Mouse (Mus musculus) intestine, embryonic 14.5 days (tissue): ENCODE results near the gene Idh3b. TPM values are rescaled to one million over a fixed set of nuclear protein-coding genes. Genes with fewer than 3 reads are reported as not detected.
A peak's percentile ranks its signal among the peaks of the same experiment; 100 is the strongest.

Source experiments
- ATAC-seq: fragments of 200-750 bp; cut with Nextera tagmentation; replicated peaks from 2 replicates; pipeline ENCODE4 v1.8.0; 2017; ENCODE audit warnings: low read depth, moderate number of reproducible peaks, moderate TSS enrichment, moderate library complexity; ENCODE audit not compliant: low FRiP score, low TSS enrichment
- DNase-seq: peaks from one replicate; pipeline ENCODE4 v3.0.0-alpha.2; 2018; ENCODE audit warnings: low spot score
- H3K27ac ChIP-seq: fragments of 300-500 bp; sonication (generic); 2 replicates; pipeline ENCODE4 v1.5.1; 2014; ENCODE audit warnings: low read depth, mild to moderate bottlenecking, control low read depth
- H3K27me3 ChIP-seq: fragments of 300-500 bp; sonication (generic); replicated peaks from 2 replicates; pipeline ENCODE4 v1.6.1; 2014; ENCODE audit warnings: low read length, control low read depth; ENCODE audit not compliant: control insufficient read depth, insufficient read depth
- H3K36me3 ChIP-seq: fragments of 300-500 bp; sonication (generic); 2 replicates; pipeline ENCODE4 v1.6.1; 2014; ENCODE audit warnings: low read length, control low read depth; ENCODE audit not compliant: control insufficient read depth, insufficient read depth
- H3K4me1 ChIP-seq: fragments of 300-500 bp; sonication (generic); replicated peaks from 2 replicates; pipeline ENCODE4 v1.6.1; 2014; ENCODE audit warnings: low read length, control low read depth, mixed read lengths; ENCODE audit not compliant: control insufficient read depth, insufficient read depth
- H3K4me2 ChIP-seq: fragments of 300-500 bp; sonication (generic); 2 replicates; pipeline ENCODE4 v1.6.1; 2014; ENCODE audit warnings: low read length
- H3K4me3 ChIP-seq: fragments of 300-500 bp; sonication (generic); 2 replicates; pipeline ENCODE4 v1.5.1; 2014; ENCODE audit warnings: low read depth, low read length, control low read depth, mixed read lengths
- H3K9ac ChIP-seq: fragments of 300-500 bp; sonication (generic); 2 replicates; pipeline ENCODE4 v1.6.1; 2014; ENCODE audit warnings: mild to moderate bottlenecking, low read length
- H3K9me3 ChIP-seq: fragments of 300-500 bp; sonication (generic); 2 replicates; pipeline ENCODE4 v1.6.1; 2016; ENCODE audit warnings: low read length, control low read depth; ENCODE audit not compliant: control insufficient read depth
- WGBS: fragments of 180-500 bp; shearing (Covaris S2); extraction: QIAGEN DNeasy Blood & Tissue Kit; methylation state at CpG from one replicate; pipeline ENCODE4 v1.1.7; 2014; 5-methylcytosine and 5-hydroxymethylcytosine counted together
- polyA plus RNA-seq: library from polyadenylated mRNA; unstranded; fragments of >200 nt; fragmentation: Nextera tagmentation; extraction: Ambion mirVana; gene quantifications from 2 replicates; pipeline ENCODE4 v1.2.1, GENCODE M21; 2014

The Idh3b gene
- polyA plus RNA-seq = 214 and 215 TPM in 2 replicates

DNA sequence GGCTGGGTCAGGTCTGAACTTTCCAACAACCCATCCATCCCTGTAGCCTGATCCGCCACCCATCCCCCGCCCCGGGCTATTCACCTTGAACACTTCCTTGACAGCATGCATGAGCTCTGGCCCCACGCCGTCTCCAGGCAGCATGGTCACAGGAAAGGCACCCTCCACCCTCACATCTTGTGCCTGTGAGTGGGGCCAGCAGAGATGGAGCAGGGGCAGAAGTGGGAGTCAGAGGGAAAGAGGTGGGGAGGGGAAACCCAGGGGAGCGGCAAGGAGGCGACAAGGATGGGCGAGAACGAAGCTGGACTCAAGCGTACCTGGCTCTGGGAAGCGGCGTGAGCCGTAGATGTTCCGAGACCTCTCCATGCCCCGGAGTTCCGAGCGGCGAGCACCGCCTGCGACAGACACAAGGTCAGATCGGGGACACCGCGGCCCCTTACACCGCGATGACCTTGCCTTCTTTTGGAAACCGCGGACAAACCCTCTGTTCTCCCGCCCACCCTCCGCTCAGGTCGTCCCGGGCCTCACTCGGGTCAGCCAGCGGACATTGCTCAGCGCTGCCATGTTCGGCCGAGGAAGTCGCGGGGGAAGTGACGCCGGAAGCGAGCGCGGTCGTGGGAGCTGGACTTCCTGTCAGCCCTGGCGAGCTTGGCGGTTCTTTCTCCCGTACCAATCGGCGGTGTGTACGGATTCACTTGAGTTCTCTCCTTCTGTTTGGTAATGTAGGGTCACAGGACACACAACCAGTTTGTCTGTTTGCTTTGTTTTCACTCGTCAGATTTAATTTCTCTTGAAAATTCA lies at the start of gene Idh3b:
TSS of gene Idh3b (minus strand) at position 694 of the 801 bp plus-strand sequence.
- peak within 1 kb of the TSS; percentile 71 for H3K27ac ChIP-seq
- H3K36me3 ChIP-seq = peaks cover 27% of the 10 kb centered on the region
- under 1% methylated on average over 50 of the region's 51 CpGs for WGBS
- H3K27me3 ChIP-seq = no peaks in the 10 kb centered on the region
- H3K4me3 ChIP-seq = peak within 1 kb of the TSS; percentile 90
- H3K9me3 ChIP-seq = no peaks in the 10 kb centered on the region
- H3K4me1 ChIP-seq = peaks cover 8% of the 10 kb centered on the region
- DNase-seq (peak; percentile 93), ATAC-seq (peak; percentile 74)
- H3K9ac ChIP-seq = peak within 1 kb of the TSS; percentile 88
- H3K4me2 ChIP-seq = peak within 1 kb of the TSS; percentile 95

DNA sequence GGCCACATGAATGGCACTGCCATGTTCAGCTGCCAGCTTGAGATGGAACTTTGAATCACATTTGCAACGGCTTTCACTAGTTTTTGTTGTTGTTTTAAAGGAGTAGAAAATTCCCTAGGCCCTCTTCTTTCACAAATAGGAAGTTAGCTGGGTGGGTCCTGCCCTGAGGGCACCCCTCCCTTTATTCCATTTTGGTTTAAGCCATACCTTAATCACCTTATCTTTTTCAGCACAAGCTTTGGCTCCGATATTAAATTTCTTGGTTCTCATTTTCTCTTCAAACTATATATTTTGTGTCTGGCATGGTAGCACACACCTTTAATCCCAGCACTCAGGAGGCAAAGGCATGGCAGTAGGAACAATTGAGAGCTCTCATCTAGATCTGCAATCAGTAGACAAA lies 45.2 kb upstream of the Idh3b start:
- Histone ChIP-seq H3K36me3 (no peaks in the 10 kb centered on the region), H3K4me3 (no peak overlapping the region), H3K9me3 (no peaks in the 10 kb centered on the region), H3K27me3 (no peaks in the 10 kb centered on the region), H3K27ac (no peak overlapping the region), H3K9ac (no peak overlapping the region), H3K4me1 (no peaks in the 10 kb centered on the region), H3K4me2 (no peak overlapping the region)
- WGBS = 87% methylated on average over 2 of the region's 2 CpGs
- ATAC-seq (no peak), DNase-seq (no peak)

DNA sequence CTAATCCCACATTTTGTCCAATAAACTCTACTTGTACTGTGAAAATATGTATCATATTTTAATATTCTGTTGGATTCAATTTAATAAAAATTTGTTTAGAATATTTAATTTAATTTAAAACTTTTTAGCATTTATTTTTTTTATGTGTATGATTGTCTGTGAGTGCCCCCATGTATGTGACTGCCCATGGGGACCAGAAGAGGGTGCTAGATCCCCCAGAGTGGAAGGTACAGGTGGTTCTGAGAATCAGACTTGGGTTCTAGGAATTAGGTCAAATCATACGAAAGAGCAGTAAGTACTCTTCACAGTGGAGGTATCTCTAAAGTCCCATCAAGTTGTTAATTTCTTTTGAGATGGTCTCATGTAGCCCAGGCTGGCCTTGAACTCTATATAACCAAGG lies 42.7 kb upstream of the Idh3b start:
- ATAC-seq = no peak

DNA sequence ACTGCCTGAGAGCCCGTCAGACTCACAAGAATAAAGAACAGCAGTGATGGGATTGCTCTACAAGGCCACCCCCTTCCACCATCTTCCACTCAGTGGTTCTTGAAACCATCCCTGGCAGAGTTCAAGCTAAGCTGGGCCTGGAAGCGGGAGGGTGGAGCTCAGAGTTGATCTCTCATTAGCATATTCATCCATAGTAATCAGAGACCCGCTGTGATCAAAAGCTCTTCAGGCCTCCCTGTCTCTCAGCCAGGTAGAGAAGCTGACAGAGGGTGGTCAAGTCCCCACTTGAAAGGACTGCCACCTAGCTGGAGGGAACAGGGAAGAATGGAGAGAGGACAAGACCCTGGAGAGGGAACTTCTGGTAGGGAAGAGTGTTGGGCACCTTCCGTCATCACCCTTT lies 18.7 kb upstream of the Idh3b start:
- Histone ChIP-seq H3K4me1 (no peaks in the 10 kb centered on the region), H3K4me2 (no peak overlapping the region), H3K9me3 (no peaks in the 10 kb centered on the region), H3K4me3 (no peak overlapping the region), H3K27me3 (no peaks in the 10 kb centered on the region), H3K9ac (no peak overlapping the region), H3K36me3 (peaks cover 59% of the 10 kb centered on the region), H3K27ac (no peak overlapping the region)
- ATAC-seq (no peak), DNase-seq (no peak)
- WGBS = 58% methylated on average over 4 of the region's 4 CpGs

More for the DNA sequence above, 42.7 kb upstream of the Idh3b start:
- H3K4me2 ChIP-seq = no peak overlapping the region
- H3K4me3 ChIP-seq = no peak overlapping the region
- no peak overlapping the region for H3K27ac ChIP-seq
- no peak for DNase-seq
- H3K4me1 ChIP-seq = no peaks in the 10 kb centered on the region
- H3K27me3 ChIP-seq = no peaks in the 10 kb centered on the region
- H3K9me3 ChIP-seq = no peaks in the 10 kb centered on the region
- 62% methylated on average over 1 of the region's 1 CpGs for WGBS
- no peaks in the 10 kb centered on the region for H3K36me3 ChIP-seq
- H3K9ac ChIP-seq = no peak overlapping the region

DNA sequence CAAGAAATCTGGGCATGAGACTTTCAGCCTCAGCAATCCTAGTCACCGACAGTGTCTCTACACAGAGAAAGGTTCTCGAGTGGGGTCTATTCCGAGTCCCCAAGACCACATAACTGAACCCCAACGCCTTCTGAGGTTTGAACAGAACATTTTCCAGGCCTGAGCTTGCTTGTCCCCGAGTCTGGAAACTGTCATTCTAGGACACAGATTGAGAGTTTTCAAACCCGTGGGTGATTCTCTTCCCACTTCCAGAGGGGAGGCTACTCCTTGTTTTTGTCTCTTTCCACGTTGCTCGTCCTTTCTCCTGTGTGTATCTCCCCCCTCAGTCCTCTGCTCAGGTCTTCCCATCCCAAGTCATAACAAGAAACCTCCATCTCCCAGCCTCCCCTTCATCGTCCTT lies 13.2 kb upstream of the Idh3b start:
- peaks cover 25% of the 10 kb centered on the region for H3K36me3 ChIP-seq
- H3K9me3 ChIP-seq = no peaks in the 10 kb centered on the region
- no peak overlapping the region for H3K27ac ChIP-seq
- H3K4me3 ChIP-seq = no peak overlapping the region
- H3K4me1 ChIP-seq = peaks cover 24% of the 10 kb centered on the region
- ATAC-seq (no peak), DNase-seq (no peak)
- 0 out of 2 replicates have a peak, but pooled peaks cover 7% of the 10 kb centered on the region for H3K27me3 ChIP-seq
- no peak overlapping the region for H3K9ac ChIP-seq
- no peak overlapping the region for H3K4me2 ChIP-seq
- 76% methylated on average over 9 of the region's 9 CpGs for WGBS

DNA sequence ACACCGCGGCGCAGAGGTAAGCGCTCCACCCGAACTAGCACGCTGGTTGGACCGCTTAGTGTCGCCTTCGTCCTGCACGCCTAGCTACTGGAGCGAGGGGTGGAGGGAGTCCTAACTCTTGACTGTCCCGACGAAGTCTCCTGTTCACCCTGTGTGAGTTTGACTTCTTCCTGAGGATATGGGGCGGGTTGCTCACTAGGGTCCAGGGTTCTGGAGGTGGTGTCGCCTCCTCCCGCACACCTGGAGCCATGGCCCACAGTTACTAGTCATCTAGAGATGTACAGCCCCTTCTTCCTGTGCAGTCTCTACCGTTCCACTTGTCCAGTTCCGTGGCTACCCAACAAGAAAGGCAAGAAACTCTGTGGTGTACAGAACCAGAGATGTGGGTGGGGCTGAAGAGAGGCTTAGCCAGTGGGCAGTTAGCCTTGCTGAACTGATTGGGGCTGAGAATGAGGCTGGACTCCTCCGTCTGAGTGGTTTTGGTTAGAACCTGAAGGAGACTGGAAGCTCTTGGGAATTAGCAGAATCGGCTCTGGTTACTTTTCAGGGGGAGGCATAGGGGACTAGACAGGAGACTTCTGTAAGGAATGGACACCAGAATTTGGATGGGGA lies 11.9 kb upstream of the Idh3b start:
- peak overlapping the region; percentile 68 for H3K4me3 ChIP-seq
- H3K9ac ChIP-seq = peak overlapping the region; percentile 72
- H3K27ac ChIP-seq = no peak overlapping the region
- peaks cover 25% of the 10 kb centered on the region; the same call in 1 of the 2 replicates for H3K36me3 ChIP-seq
- WGBS = 3% methylated on average over 20 of the region's 20 CpGs
- ATAC-seq (peak; percentile 20), DNase-seq (no peak)
- 0 out of 2 replicates have a peak, but pooled peaks cover 7% of the 10 kb centered on the region for H3K27me3 ChIP-seq
- H3K4me1 ChIP-seq = peaks cover 24% of the 10 kb centered on the region
- peak overlapping the region; percentile 73 for H3K4me2 ChIP-seq
- H3K9me3 ChIP-seq = no peaks in the 10 kb centered on the region

DNA sequence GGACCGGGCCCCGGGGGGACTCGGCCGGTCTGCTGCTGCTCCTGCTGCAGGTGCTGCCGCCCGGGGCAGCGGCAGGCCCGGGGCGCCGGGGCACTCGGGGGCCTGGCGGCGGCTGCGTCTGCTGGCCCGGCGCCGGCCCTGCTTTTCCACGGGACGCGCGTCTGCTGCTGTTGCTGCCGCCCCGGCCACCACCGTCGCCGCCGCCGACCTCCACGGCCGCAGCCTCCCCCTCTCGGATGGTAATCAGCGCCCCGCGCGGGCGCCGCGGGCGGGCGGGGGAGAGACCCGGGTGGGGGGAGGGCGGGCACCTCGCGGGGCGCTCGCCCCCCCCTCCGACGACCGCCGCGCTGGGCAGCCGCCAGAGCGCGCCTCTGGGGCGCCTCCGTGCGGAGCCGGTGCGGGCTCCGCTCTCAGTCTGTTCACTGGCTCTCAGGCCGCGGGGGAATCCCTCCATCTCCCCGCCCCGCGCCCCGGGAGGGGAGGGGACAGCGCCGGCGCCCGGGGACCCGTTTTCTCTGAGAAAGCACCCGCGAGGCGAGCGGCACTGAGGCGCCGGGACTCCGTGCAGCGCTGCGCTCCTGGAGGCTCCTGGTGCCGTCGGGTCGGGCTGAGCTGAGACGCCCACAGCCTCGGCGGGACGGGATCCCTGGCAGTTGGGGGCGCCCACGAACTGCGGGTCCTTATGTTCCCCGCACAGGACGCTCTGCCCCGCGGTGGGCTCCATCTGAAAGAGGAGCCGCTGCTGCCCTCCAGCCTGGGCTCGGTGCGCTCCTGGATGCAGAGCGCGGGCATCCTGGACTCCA lies 11.2 kb upstream of the Idh3b start:
- peak; percentile 84 for DNase-seq
- WGBS = under 1% methylated on average over 63 of the region's 99 CpGs
- Histone ChIP-seq H3K4me3 (peak overlapping the region; percentile 68), H3K27me3 (0 out of 2 replicates have a peak, but pooled peaks cover 7% of the 10 kb centered on the region), H3K4me2 (peak overlapping the region; percentile 73), H3K9ac (peak overlapping the region; percentile 72), H3K27ac (peak overlapping the region; percentile 70), H3K9me3 (no peaks in the 10 kb centered on the region), H3K36me3 (peaks cover 22% of the 10 kb centered on the region; the same call in 1 of the 2 replicates), H3K4me1 (peaks cover 24% of the 10 kb centered on the region)
- peak; percentile 50 for ATAC-seq

DNA sequence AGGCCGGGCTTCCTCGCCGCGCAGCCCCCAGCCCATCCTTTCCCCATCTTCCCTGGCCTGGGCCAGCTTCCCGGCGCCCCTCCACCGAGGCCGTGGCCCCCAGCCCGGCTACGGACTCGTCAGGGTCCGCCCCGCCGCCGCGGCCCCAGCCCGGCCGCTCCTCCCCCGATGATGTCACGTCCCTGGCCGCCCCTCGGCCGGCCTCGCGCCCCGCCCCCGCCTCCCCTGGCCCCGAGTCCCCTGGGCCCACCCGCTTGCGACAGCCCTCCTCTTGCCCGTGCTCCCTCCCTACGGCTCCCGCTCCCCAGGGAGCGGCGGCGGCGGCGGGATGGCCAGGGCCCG lies 10.6 kb upstream of the Idh3b start, which contains the start of gene Ebf4:
TSS of gene Ebf4 (plus strand) at position 234 of the 342 bp plus-strand sequence.
- ATAC-seq (peak; percentile 88), DNase-seq (peak; percentile 90)
- peak within 1 kb of the TSS; percentile 72 for H3K9ac ChIP-seq
- peaks cover 16% of the 10 kb centered on the region; the same call in 1 of the 2 replicates for H3K36me3 ChIP-seq
- H3K27me3 ChIP-seq = 0 out of 2 replicates have a peak, but pooled peaks cover 7% of the 10 kb centered on the region
- peak within 1 kb of the TSS; percentile 73 for H3K4me2 ChIP-seq
- no peaks in the 10 kb centered on the region for H3K9me3 ChIP-seq
- peak within 1 kb of the TSS; percentile 70 for H3K27ac ChIP-seq
- 2% methylated on average over 29 of the region's 39 CpGs for WGBS
- H3K4me1 ChIP-seq = peaks cover 24% of the 10 kb centered on the region
- H3K4me3 ChIP-seq = peak within 1 kb of the TSS; percentile 68
